Mouse (Mus musculus) lung, embryonic 15.5 days (tissue): ENCODE measurements around the gene Casz1. TPM values are rescaled to one million over a fixed set of nuclear protein-coding genes. Genes with fewer than 3 reads are reported as not detected.

ENCODE experiments used
- ATAC-seq: fragments of 200-750 bp; cut with Nextera tagmentation; 2 replicates; pipeline ENCODE4 v1.8.0; 2017; ENCODE audit warnings: moderate number of reproducible peaks, borderline replicate concordance; ENCODE audit not compliant: low FRiP score, low TSS enrichment; ENCODE audit errors: extremely low read depth
- H3K27ac ChIP-seq: fragments of 300-500 bp; sonication (generic); 2 replicates; pipeline ENCODE4 v1.5.1; 2015; ENCODE audit warnings: moderate library complexity, mild to moderate bottlenecking, inconsistent platforms
- H3K27me3 ChIP-seq: fragments of 300-500 bp; sonication (generic); 2 replicates; pipeline ENCODE4 v1.6.1; 2015; ENCODE audit warnings: inconsistent platforms
- H3K36me3 ChIP-seq: fragments of 300-500 bp; sonication (generic); 2 replicates; pipeline ENCODE4 v1.6.1; 2015; ENCODE audit warnings: inconsistent platforms
- H3K4me1 ChIP-seq: fragments of 300-500 bp; sonication (generic); 2 replicates; pipeline ENCODE4 v1.6.1; 2015; ENCODE audit warnings: inconsistent platforms
- H3K4me2 ChIP-seq: fragments of 300-500 bp; sonication (generic); 2 replicates; pipeline ENCODE4 v1.6.1; 2015; ENCODE audit warnings: inconsistent platforms, mild to moderate bottlenecking, moderate library complexity
- H3K4me3 ChIP-seq: fragments of 300-500 bp; sonication (generic); 2 replicates; pipeline ENCODE4 v1.5.1; 2015; ENCODE audit warnings: mild to moderate bottlenecking, inconsistent platforms
- H3K9ac ChIP-seq: fragments of 300-500 bp; sonication (generic); 2 replicates; pipeline ENCODE4 v1.6.1; 2015; ENCODE audit warnings: inconsistent platforms
- H3K9me3 ChIP-seq: fragments of 300-500 bp; sonication (generic); 2 replicates; pipeline ENCODE4 v1.6.1; 2016; ENCODE audit warnings: inconsistent platforms
- WGBS: fragments of 180-500 bp; shearing (Covaris S2); methylation state at CpG from one replicate; pipeline ENCODE4 v1.1.7; 2015; 5-methylcytosine and 5-hydroxymethylcytosine counted together
- polyA plus RNA-seq: library from polyadenylated mRNA; unstranded; fragments of >200 nt; fragmentation: Nextera tagmentation; extraction: Ambion mirVana; gene quantifications from 2 replicates; pipeline ENCODE4 v1.2.1, GENCODE M21; 2015

Gene Casz1
- polyA plus RNA-seq, 1 experiment from 2014 or later: 6.5 TPM

DNA sequence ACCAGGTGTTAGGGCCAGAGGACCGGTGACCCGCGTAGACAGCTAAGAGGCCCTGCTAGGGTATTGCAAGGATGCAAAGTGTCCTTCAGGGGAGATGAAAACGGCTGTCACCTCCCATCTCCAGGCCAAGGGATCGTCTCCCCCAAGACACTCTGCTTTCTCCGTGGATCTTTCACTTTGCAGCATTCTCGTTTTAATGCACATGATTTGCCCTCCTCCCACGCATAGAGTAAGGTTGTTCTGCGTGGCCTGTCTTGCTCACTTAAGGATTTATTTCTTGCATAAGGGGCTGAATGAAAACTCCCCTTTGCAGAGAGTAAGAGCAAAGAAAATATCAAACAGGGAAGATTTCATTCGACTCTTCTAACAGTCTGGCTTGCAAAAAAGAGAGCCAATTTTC, 593 bp upstream of the Casz1 start:
- H3K27me3 ChIP-seq: peaks cover 55% of the 10 kb centered on the region
- peak overlapping the region; percentile 37; the same call in 1 of the 2 replicates for H3K9ac ChIP-seq
- no peak for ATAC-seq

DNA sequence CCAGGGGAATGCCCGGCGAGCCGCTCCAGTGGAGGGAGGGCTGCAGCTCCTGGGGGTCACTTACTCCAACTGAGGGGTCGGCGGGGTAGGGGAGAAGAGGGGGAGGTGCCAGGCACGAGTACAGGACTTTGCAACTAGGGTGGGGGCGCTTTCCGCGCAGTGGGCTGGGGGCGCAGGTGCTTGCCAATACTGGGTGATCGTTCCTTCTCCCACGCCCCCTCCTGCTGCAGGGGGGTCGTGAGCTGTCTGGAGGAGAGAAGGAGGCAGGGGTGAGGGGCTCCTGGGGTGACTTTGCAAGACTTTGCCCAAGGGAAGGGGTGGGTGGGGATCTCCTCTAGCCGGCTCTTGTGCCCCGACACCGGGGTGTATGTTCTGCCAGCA, 541 bp downstream of the Casz1 start:
- H3K4me3 ChIP-seq: peak overlapping the region; percentile 75
- no peaks in the 10 kb centered on the region for H3K36me3 ChIP-seq
- peak overlapping the region; percentile 60 for H3K9ac ChIP-seq
- ATAC-seq: peak; percentile 2; the same call in 1 of the 2 replicates
- WGBS: 0% methylated on average over 12 of the region's 16 CpGs
- H3K4me1 ChIP-seq: peaks cover 49% of the 10 kb centered on the region
- H3K9me3 ChIP-seq: no peaks in the 10 kb centered on the region
- peak overlapping the region; percentile 100 for H3K4me2 ChIP-seq
- peaks cover 65% of the 10 kb centered on the region for H3K27me3 ChIP-seq
- peak overlapping the region; percentile 67 for H3K27ac ChIP-seq

More for the DNA sequence above, 593 bp upstream of the Casz1 start:
- Histone ChIP-seq H3K4me1 (peaks cover 49% of the 10 kb centered on the region), H3K27ac (no peak overlapping the region), H3K4me3 (peak overlapping the region; percentile 75), H3K4me2 (peak overlapping the region; percentile 100), H3K9me3 (no peaks in the 10 kb centered on the region), H3K36me3 (no peaks in the 10 kb centered on the region)
- WGBS: 8% methylated on average over 10 of the region's 10 CpGs

DNA sequence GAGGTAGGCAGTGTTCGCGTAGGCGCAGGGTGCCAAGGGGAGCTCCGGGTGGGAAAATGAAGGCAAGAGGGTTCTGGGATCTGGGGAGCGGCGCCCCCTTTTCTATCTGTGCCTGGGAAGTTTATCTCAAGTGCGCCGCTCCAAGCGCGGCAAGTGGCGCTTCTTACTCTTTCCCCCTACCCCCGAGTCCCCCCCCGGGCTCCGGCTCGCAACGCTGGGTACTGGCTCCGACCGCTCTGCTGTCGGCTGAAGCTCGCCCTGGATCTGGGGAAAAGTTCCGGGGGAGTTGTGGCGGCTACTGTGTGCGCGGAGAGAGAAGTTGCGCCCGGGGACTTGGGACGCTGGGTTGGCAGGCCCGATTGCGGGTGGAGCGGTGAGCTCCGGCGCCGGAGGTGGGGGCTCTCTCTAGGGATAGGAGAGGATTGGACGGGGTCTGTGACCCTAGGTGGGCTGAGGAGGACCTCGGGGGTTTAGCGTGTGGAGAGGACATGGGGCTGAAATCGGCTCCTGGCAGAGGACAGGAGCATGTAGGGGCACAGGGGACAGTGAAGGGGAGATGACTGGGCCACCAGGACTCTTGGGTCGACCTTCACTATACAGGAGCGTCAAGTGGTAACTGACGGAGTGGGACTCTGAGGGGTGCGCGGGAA, 1.1 kb downstream of the Casz1 start:
- peaks cover 67% of the 10 kb centered on the region for H3K27me3 ChIP-seq
- H3K4me3 ChIP-seq: peak overlapping the region; percentile 75
- WGBS: under 1% methylated on average over 42 of the region's 42 CpGs
- H3K4me2 ChIP-seq: peak overlapping the region; percentile 100
- H3K4me1 ChIP-seq: peaks cover 49% of the 10 kb centered on the region
- H3K27ac ChIP-seq: peak overlapping the region; percentile 67
- H3K9ac ChIP-seq: peak overlapping the region; percentile 60
- no peaks in the 10 kb centered on the region for H3K36me3 ChIP-seq
- no peak; the same call in 1 of the 2 replicates for ATAC-seq
- H3K9me3 ChIP-seq: no peaks in the 10 kb centered on the region

DNA sequence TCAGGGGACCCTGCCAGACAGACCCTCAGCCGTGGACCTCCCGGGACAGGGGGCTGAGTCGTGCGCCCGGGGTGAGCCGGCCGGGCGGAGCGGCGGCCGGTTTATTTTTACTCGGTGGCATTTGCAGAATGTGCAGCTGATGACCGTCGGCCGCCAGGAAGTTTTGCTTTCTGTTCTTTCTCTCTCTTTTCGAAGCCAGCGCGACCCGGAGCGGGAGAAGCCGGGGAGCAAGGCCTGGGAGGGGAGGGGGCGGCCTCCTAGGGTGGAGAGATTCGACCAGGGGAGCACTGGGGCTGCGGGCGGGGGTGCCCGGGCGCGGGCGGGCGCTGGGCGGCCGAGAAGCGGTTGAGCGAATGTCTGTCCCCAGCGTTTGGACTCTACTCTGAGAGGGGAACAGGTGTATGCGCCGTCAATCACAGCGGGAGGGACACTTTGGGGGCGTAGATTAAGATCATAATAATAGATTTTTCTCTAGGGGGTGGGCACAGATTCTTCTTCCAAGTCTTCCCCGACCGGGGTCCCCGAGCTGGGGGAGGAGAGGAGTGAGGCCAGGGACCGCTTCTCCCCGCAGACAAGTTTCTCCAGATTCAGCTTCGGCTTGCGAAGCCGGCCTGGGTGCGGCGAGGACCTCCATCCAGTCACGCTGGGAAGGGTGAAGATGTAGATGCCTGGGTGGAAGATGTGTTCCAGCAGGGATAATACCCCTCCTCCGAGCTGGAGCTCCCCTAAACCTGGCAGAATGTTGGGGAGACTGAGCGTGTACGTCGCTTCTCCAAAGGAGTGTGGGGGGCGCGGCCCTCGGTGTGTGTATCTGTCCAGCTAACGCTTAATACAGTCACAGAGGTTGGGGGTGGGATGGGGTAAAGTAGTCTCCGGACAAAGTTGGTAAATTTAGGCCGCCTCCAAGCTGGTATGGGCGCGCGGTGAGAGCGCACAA, 1.9 kb downstream of the Casz1 start:
- ATAC-seq: no peak
- Histone ChIP-seq H3K4me1 (peaks cover 48% of the 10 kb centered on the region), H3K9ac (peak overlapping the region; percentile 60), H3K4me2 (peak overlapping the region; percentile 100), H3K9me3 (no peaks in the 10 kb centered on the region), H3K27ac (peak overlapping the region; percentile 47), H3K4me3 (peak overlapping the region; percentile 75), H3K27me3 (peaks cover 73% of the 10 kb centered on the region), H3K36me3 (no peaks in the 10 kb centered on the region)
- under 1% methylated on average over 59 of the region's 64 CpGs for WGBS

DNA sequence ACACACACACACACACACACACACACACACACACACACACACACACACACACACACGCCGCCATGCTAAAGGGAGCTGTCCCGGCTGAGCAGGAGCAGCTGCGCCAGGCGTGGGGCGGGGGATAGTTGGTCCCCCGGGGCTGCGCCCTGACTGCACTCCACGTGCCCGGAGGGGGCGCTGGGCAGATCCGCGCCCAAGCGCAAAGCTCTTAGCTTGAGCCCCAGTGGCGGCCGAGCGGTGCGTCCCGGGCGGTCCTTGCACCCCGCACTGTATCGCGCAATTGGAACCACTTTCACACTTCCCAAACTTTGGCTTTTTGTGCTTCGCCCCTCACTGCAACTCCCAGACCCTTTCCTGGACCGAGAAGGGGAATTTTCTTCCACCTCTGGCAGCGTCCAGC, 2.6 kb downstream of the Casz1 start:
- Histone ChIP-seq H3K27me3 (peaks cover 73% of the 10 kb centered on the region), H3K4me2 (peak overlapping the region; percentile 100), H3K9me3 (no peaks in the 10 kb centered on the region), H3K9ac (no peak overlapping the region), H3K36me3 (no peaks in the 10 kb centered on the region), H3K27ac (no peak overlapping the region), H3K4me1 (peaks cover 45% of the 10 kb centered on the region), H3K4me3 (peak overlapping the region; percentile 75)
- under 1% methylated on average over 24 of the region's 26 CpGs for WGBS
- ATAC-seq: peak; percentile 27; the same call in 1 of the 2 replicates

DNA sequence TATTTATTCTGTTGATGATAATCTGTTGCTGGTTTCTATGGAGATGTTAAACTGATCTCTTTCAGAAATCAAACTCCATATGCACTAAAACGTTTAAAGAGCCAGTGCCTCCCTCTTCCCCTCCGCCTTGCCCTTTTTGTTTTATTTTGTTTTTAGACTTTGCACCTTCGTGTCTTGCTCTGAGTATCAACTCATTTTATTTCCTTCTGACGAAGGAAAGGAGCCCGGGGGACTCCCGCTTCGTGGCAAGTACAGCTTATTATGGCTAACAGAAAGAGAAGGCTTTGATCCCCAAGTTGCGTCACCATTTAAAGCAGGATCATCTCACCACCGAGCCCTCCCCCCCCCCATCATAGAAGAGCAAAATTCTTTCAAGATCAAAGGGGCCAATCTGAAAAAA, 3.2 kb downstream of the Casz1 start:
- no peak overlapping the region for H3K27ac ChIP-seq
- peak overlapping the region; percentile 100 for H3K4me2 ChIP-seq
- peak overlapping the region; percentile 75 for H3K4me3 ChIP-seq
- H3K27me3 ChIP-seq: peaks cover 71% of the 10 kb centered on the region
- peaks cover 49% of the 10 kb centered on the region for H3K4me1 ChIP-seq
- 1% methylated on average over 9 of the region's 9 CpGs for WGBS
- H3K9ac ChIP-seq: no peak overlapping the region
- ATAC-seq: no peak
- no peaks in the 10 kb centered on the region for H3K36me3 ChIP-seq
- H3K9me3 ChIP-seq: no peaks in the 10 kb centered on the region

DNA sequence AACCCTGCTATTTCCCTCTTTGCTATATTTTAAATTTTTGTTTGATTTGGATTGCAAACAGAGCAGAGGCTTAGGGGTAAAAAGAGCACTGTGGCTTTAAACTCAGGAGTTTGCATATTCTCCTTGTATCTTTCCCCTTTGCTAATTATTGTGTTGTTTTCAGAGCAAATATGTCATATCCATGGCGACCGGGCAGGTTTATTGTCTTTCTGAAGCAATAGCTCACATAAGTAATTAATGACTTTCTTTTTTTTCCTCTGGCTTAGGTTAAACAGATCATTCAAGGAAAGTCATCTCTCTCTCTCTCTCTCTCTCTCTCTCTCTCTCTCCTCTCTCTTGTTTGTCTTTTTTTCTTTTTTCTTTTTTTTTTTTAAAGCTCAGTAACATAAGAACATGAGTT, 4.6 kb downstream of the Casz1 start:
- no peak for ATAC-seq
- H3K4me2 ChIP-seq: no peak overlapping the region
- H3K4me3 ChIP-seq: no peak overlapping the region
- H3K27me3 ChIP-seq: peaks cover 73% of the 10 kb centered on the region
- H3K9me3 ChIP-seq: no peaks in the 10 kb centered on the region
- no peaks in the 10 kb centered on the region for H3K36me3 ChIP-seq
- H3K4me1 ChIP-seq: peaks cover 46% of the 10 kb centered on the region
- H3K9ac ChIP-seq: no peak overlapping the region
- WGBS: 32% methylated on average over 2 of the region's 2 CpGs
- H3K27ac ChIP-seq: no peak overlapping the region

DNA sequence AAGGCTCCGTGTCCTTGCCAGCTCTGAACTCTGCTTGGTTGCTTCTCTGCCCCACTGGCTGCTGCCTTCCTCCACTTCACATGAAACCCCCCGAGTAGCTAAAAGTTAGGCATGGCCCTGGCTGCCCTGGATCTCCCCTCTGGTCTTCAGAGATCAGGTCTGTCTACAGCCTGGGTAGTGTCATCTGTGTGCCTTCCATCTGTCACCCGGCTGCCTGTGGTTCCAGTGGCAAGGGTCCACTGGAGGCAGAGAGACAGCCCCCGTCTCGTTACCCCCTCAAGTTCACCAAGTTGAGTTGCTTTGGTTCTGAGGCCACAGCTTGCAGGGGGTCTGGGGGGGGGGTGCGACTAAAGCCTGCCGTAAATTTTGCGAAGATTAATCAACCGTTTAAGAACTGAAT, 6.5 kb downstream of the Casz1 start:
- Histone ChIP-seq H3K36me3 (no peaks in the 10 kb centered on the region), H3K4me2 (no peak overlapping the region), H3K9me3 (no peaks in the 10 kb centered on the region), H3K9ac (no peak overlapping the region), H3K27ac (no peak overlapping the region), H3K4me1 (peaks cover 29% of the 10 kb centered on the region), H3K27me3 (peaks cover 59% of the 10 kb centered on the region), H3K4me3 (no peak overlapping the region)
- ATAC-seq: no peak
- 73% methylated on average over 9 of the region's 9 CpGs for WGBS

DNA sequence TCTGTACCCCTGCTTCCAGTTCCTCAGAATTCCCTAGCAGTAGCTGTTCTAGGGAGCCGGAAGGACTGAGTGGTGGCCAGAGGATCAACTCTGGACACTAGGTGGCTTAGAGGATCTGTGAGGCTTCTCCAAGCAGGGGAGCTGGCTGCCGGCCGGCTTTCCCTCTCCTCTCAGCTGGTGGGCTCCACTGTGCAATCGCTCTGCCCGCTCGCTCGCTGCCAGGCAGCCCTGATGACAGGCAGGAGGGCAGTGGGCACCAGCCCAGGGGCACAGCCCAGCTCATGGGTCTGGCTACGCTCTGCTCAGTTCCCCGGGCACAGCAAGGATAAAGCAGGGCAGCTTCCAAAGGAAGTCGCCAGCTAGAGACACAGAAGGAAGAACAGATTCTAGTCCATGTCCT, 7.7 kb downstream of the Casz1 start:
- WGBS: 14% methylated on average over 10 of the region's 10 CpGs
- H3K4me2 ChIP-seq: peak overlapping the region; percentile 35
- no peaks in the 10 kb centered on the region for H3K9me3 ChIP-seq
- peaks cover 24% of the 10 kb centered on the region for H3K4me1 ChIP-seq
- peak; percentile 56; the same call in 1 of the 2 replicates for ATAC-seq
- H3K27me3 ChIP-seq: peaks cover 48% of the 10 kb centered on the region
- H3K27ac ChIP-seq: no peak overlapping the region
- H3K4me3 ChIP-seq: no peak overlapping the region
- H3K9ac ChIP-seq: no peak overlapping the region; the same call in 1 of the 2 replicates
- no peaks in the 10 kb centered on the region for H3K36me3 ChIP-seq

DNA sequence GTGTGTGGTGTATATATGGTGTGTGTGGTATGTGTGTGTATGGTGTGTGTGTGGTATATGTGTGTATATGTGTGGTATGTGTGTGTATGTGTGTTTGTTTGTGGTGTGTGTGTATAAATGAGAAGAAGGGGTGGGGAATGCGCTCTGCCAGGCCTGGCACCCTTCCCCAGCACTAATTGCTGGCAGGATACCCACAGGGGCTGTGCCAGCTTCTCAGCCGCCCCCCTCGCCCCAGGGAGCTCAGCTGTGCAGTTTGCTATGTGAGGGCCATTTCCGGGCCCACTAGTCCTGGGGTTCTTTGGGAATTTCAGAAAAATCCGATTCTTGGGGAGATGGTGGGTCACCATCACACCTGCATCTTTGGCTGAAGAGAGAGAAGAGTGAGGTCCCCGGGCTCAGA, 9.0 kb downstream of the Casz1 start:
- peaks cover 14% of the 10 kb centered on the region for H3K4me1 ChIP-seq
- no peak overlapping the region for H3K9ac ChIP-seq
- ATAC-seq: no peak
- H3K4me2 ChIP-seq: no peak overlapping the region
- H3K4me3 ChIP-seq: no peak overlapping the region
- no peaks in the 10 kb centered on the region for H3K36me3 ChIP-seq
- H3K27me3 ChIP-seq: peaks cover 37% of the 10 kb centered on the region
- H3K9me3 ChIP-seq: no peaks in the 10 kb centered on the region
- H3K27ac ChIP-seq: no peak overlapping the region
- WGBS: 64% methylated on average over 6 of the region's 6 CpGs

DNA sequence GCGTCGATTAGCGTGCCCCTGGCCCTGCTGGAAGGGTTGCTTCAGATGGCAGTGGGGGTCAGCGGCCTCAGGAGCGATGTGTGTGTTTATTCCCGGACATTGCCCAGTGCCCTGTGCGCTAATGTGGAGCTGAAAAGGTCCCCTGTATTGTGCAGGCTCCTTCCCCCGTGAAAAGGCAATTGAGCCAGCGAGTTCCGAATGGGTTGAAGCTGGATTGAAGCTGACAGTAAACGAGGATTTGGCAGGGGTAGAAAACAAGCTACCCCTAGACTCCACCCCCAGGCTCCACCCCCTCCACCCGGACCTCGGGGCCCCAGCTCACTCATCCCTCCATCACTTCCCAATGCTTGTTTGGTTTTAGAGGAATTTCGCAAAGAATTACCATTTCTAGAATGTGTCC, 12.3 kb downstream of the Casz1 start:
- 18% methylated on average over 14 of the region's 14 CpGs for WGBS
- Histone ChIP-seq H3K9me3 (no peaks in the 10 kb centered on the region), H3K27ac (no peak overlapping the region), H3K27me3 (peaks cover 14% of the 10 kb centered on the region), H3K4me2 (no peak overlapping the region), H3K36me3 (no peaks in the 10 kb centered on the region), H3K4me3 (no peak overlapping the region), H3K4me1 (peaks cover 14% of the 10 kb centered on the region), H3K9ac (no peak overlapping the region)
- no peak for ATAC-seq

DNA sequence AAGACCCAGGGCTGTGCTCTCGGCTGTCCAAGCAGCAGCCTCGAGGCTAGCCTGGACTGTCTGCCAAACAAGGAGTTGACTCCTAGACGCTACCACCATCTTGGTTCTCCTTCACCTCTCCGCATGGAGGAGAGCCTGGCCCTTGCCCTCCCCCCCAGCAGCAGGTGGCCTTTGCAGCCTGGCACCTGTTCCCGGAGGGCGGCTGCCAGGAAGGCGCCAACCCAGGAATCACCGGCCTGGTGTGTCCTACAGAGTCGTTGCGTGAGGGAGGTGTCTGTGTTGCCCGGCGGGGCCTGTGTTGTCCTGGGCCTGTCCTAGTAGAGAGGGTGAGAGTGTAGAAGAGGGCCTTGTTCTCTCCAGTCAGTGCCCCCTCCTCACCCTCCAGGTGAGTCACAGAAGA, 13.9 kb downstream of the Casz1 start:
- Histone ChIP-seq H3K36me3 (no peaks in the 10 kb centered on the region), H3K27me3 (peaks cover 2% of the 10 kb centered on the region; the same call in 1 of the 2 replicates), H3K27ac (no peak overlapping the region), H3K4me2 (no peak overlapping the region), H3K4me3 (no peak overlapping the region), H3K9ac (no peak overlapping the region), H3K4me1 (peaks cover 5% of the 10 kb centered on the region; the same call in 1 of the 2 replicates), H3K9me3 (no peaks in the 10 kb centered on the region)
- ATAC-seq: no peak
- WGBS: 82% methylated on average over 12 of the region's 12 CpGs
